Mouse (Mus musculus): Measurements from ENCODE around the gene Gnl2.

Gnl2 gene

GRCm38 (mm10) chr4:125002978-125003377 lies 13.4 kb upstream of the Gnl2 start:
- no peak for DNase-seq (ENCODE audit: low read depth, low spot score)

GRCm38 (mm10) chr4:125004886-125005285 lies 11.5 kb upstream of the Gnl2 start:
- no peak for DNase-seq (ENCODE audit: low read depth, low spot score)

- no peak for DNase-seq (ENCODE audit: low read depth, low spot score)
These were observed 8.9 kb upstream of the Gnl2 start for GRCm38 (mm10) chr4:125007460-125007859.

GRCm38 (mm10) chr4:125008220-125008619 lies 8.2 kb upstream of the Gnl2 start:
- DNase-seq (ENCODE audit: low read depth, low spot score) = no peak

GRCm38 (mm10) chr4:125008712-125009111 lies 7.7 kb upstream of the Gnl2 start:
- no peak for DNase-seq (ENCODE audit: low read depth, low spot score)

- DNase-seq (ENCODE audit: low read depth, low spot score) = no peak
These were observed 1.0 kb downstream of the Gnl2 start for GRCm38 (mm10) chr4:125017431-125017830.

GRCm38 (mm10) chr4:125020780-125021538 lies 4.6 kb downstream of the Gnl2 start:
- peak; percentile 69 for DNase-seq (ENCODE audit: low read depth, low spot score)

GRCm38 (mm10) chr4:125029891-125030614 lies 13.7 kb downstream of the Gnl2 start:
- DNase-seq (ENCODE audit: low read depth, low spot score) = peak; percentile 86

- no peak for DNase-seq (ENCODE audit: low read depth, low spot score)
These were observed 18.0 kb downstream of the Gnl2 start for GRCm38 (mm10) chr4:125034341-125034740.

GRCm38 (mm10) chr4:125044454-125044853 lies 28.1 kb downstream of the Gnl2 start:
- no peak for DNase-seq (ENCODE audit: low read depth, low spot score)

GRCm38 (mm10) chr4:125055385-125055784 lies 39.0 kb downstream of the Gnl2 start:
- peak; percentile 39 for DNase-seq (ENCODE audit: low read depth, low spot score)

GRCm38 (mm10) chr4:125056476-125056875 lies 40.1 kb downstream of the Gnl2 start:
- DNase-seq (ENCODE audit: low read depth, low spot score) = no peak

GRCm38 (mm10) chr4:125057273-125057672 lies 40.9 kb downstream of the Gnl2 start:
- DNase-seq (ENCODE audit: low read depth, low spot score) = no peak

- no peak for DNase-seq (ENCODE audit: low read depth, low spot score)
These were observed 41.6 kb downstream of the Gnl2 start for GRCm38 (mm10) chr4:125058033-125058432.

- no peak for DNase-seq (ENCODE audit: low read depth, low spot score)
These were observed 42.6 kb downstream of the Gnl2 start for GRCm38 (mm10) chr4:125059025-125059424.

GRCm38 (mm10) chr4:125063829-125064228 lies 47.4 kb downstream of the Gnl2 start:
- no peak for DNase-seq (ENCODE audit: low read depth, low spot score)

GRCm38 (mm10) chr4:125065517-125066307 lies 49.3 kb downstream of the Gnl2 start, which contains the start of gene Dnali1:
Dnali1 (minus strand) TSS chr4:125065703.
- no peak for DNase-seq (ENCODE audit: low read depth, low spot score)

- peak; percentile 88 for DNase-seq (ENCODE audit: low read depth, low spot score)
These were observed 50.3 kb downstream of the Gnl2 start, which contains the start of gene Snip1 for GRCm38 (mm10) chr4:125066490-125067370. Snip1 (plus strand) TSS chr4:125066672.

GRCm38 (mm10) chr4:125077700-125078099 lies 61.3 kb downstream of the Gnl2 start:
- DNase-seq (ENCODE audit: low read depth, low spot score) = no peak

- DNase-seq (ENCODE audit: low read depth, low spot score) = no peak
These were observed 62.3 kb downstream of the Gnl2 start for GRCm38 (mm10) chr4:125078698-125079097.
